Mouse (Mus musculus): Measurements from ENCODE around the gene Lonp2. TPM values are rescaled to one million over a fixed set of nuclear protein-coding genes. Genes with fewer than 3 reads are reported as not detected.

Lonp2 gene
- polyA plus RNA-seq, 1 experiment from 2014 or later = 83.4 TPM

DNA sequence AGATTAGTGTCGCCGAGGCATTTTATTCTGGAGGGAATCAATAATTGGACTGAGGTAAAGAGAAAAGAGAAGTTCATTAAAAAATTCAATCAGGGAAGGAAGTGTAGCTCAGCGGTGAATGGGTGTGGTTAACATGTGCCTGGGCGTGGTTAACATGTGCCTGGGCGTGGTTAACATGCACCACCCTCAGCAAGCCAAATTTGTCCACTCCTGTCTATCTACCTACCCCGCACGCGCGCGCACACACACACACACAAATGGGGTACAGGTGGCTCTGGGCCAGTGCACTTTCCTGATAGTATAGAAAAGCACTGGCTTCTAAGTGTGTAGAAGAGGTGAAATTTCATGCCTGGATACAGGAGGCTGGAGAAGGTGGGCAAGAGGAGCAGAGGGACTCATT is 141.3 kb downstream of the Lonp2 start:
- no peaks in the 10 kb centered on the region for H3K9me3 ChIP-seq (ENCODE audit: control insufficient read depth, low read length)
- no peaks in the 10 kb centered on the region for H3K27me3 ChIP-seq (ENCODE audit: control insufficient read depth, insufficient read depth, low read length)
- DNase-seq (ENCODE audit: low spot score) = no peak
- 89% methylated on average over 10 of the region's 10 CpGs for WGBS
- no peaks in the 10 kb centered on the region for H3K4me1 ChIP-seq (replicated peaks; ENCODE audit: control insufficient read depth, insufficient read depth, low read length)
- no peak for ATAC-seq (ENCODE audit: low FRiP score)
- H3K36me3 ChIP-seq (replicated peaks; ENCODE audit: control insufficient read depth, insufficient read depth) = no peaks in the 10 kb centered on the region
- no peak overlapping the region for H3K4me2 ChIP-seq (replicated peaks)
- H3K4me3 ChIP-seq (replicated peaks; ENCODE audit: low read length) = no peak overlapping the region
- no peak overlapping the region for H3K27ac ChIP-seq
- H3K9ac ChIP-seq = no peak overlapping the region

DNA sequence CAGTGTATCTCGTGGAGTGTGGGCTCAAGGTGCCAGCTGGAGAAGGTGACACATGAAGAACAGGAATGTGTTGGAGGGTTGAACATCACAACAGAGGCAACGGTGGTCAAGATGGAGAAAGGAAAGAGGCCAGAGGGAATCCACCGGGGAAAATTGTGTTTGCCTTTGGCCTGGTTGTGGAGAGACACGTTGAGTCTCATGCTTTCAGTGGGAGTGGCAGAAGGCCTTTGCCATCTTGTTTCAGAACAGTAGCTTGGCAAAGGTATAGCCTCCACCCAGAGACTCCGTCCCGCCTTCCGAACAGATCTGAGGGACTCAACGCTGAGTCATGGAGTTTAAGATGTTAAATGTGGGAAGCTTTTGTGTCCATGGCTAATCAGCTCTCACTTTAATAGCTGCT is 141.8 kb downstream of the Lonp2 start:
- no peak for DNase-seq (ENCODE audit: low spot score)
- no peaks in the 10 kb centered on the region for H3K4me1 ChIP-seq (replicated peaks; ENCODE audit: control insufficient read depth, insufficient read depth, low read length)
- no peaks in the 10 kb centered on the region for H3K9me3 ChIP-seq (ENCODE audit: control insufficient read depth, low read length)
- H3K4me3 ChIP-seq (replicated peaks; ENCODE audit: low read length) = no peak overlapping the region
- no peak overlapping the region for H3K9ac ChIP-seq
- 91% methylated on average over 8 of the region's 8 CpGs for WGBS
- H3K36me3 ChIP-seq (replicated peaks; ENCODE audit: control insufficient read depth, insufficient read depth) = no peaks in the 10 kb centered on the region
- no peak overlapping the region for H3K27ac ChIP-seq
- no peaks in the 10 kb centered on the region for H3K27me3 ChIP-seq (ENCODE audit: control insufficient read depth, insufficient read depth, low read length)
- ATAC-seq (ENCODE audit: low FRiP score) = no peak
- H3K4me2 ChIP-seq (replicated peaks) = no peak overlapping the region

DNA sequence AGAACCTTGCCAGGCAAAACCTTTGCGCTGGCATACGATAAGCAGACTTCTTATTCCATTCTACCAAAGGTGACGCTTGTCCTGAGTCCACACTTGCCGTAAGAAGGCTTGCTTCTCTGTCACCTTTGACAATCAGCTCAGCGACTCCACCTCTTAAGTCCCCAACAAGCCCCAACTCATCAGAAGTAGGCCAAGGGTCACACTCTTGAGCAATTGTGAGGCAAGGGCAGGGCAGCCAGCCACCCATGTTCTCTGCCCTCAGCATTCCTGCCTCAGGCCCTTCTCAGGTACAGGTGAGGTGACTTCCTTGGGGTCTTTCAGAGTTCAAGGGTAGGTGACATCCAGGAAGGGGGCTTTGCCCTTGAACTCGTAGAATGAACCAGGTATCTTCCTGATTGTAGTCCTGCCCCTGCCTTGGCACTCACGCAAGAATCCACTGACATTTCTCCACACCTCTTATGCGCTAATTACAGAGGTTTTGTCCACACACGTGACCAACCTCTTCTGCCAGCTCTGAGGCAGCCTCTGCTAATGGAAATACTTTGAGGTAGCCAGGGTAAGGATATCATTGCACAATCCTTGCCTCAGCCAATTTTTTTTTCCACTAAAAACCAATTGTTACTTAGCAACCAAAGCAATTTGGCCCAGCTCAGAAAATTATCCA is 142.8 kb downstream of the Lonp2 start:
- Histone ChIP-seq H3K4me3 (replicated peaks; ENCODE audit: low read length) (no peak overlapping the region), H3K27ac (no peak overlapping the region), H3K9ac (no peak overlapping the region), H3K4me1 (replicated peaks; ENCODE audit: control insufficient read depth, insufficient read depth, low read length) (no peaks in the 10 kb centered on the region), H3K27me3 (ENCODE audit: control insufficient read depth, insufficient read depth, low read length) (no peaks in the 10 kb centered on the region), H3K36me3 (replicated peaks; ENCODE audit: control insufficient read depth, insufficient read depth) (no peaks in the 10 kb centered on the region), H3K4me2 (replicated peaks) (no peak overlapping the region), H3K9me3 (ENCODE audit: control insufficient read depth, low read length) (no peaks in the 10 kb centered on the region)
- no peak for DNase-seq (ENCODE audit: low spot score)
- ATAC-seq (ENCODE audit: low FRiP score) = no peak
- WGBS = 87% methylated on average over 9 of the region's 9 CpGs

DNA sequence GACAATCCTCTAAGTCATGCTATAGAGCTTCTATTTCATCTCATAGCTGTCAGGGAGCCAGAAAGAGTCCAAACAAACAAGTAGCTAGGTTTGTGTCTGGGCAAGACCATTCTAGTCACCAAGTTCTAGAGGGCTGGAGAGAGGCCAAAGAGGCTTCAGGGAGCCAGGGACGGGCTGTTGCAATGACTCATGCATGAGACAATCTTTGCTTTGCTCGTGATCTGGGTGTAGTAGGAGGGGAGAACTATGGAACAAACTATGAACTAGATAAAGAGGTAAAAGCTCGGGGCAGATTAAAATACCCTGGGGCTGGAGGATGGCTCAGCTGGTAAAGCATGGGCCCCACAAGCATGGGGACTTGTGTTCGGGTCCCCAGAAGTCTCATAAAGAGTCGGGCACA is 144.7 kb downstream of the Lonp2 start:
- H3K9ac ChIP-seq = no peak overlapping the region
- 74% methylated on average over 5 of the region's 5 CpGs for WGBS
- H3K27ac ChIP-seq = no peak overlapping the region
- no peak overlapping the region for H3K4me3 ChIP-seq (replicated peaks; ENCODE audit: low read length)
- no peak for DNase-seq (ENCODE audit: low spot score)
- H3K36me3 ChIP-seq (replicated peaks; ENCODE audit: control insufficient read depth, insufficient read depth) = no peaks in the 10 kb centered on the region
- no peak overlapping the region for H3K4me2 ChIP-seq (replicated peaks)
- H3K4me1 ChIP-seq (replicated peaks; ENCODE audit: control insufficient read depth, insufficient read depth, low read length) = no peaks in the 10 kb centered on the region
- ATAC-seq (ENCODE audit: low FRiP score) = no peak
- H3K9me3 ChIP-seq (ENCODE audit: control insufficient read depth, low read length) = no peaks in the 10 kb centered on the region
- no peaks in the 10 kb centered on the region for H3K27me3 ChIP-seq (ENCODE audit: control insufficient read depth, insufficient read depth, low read length)

DNA sequence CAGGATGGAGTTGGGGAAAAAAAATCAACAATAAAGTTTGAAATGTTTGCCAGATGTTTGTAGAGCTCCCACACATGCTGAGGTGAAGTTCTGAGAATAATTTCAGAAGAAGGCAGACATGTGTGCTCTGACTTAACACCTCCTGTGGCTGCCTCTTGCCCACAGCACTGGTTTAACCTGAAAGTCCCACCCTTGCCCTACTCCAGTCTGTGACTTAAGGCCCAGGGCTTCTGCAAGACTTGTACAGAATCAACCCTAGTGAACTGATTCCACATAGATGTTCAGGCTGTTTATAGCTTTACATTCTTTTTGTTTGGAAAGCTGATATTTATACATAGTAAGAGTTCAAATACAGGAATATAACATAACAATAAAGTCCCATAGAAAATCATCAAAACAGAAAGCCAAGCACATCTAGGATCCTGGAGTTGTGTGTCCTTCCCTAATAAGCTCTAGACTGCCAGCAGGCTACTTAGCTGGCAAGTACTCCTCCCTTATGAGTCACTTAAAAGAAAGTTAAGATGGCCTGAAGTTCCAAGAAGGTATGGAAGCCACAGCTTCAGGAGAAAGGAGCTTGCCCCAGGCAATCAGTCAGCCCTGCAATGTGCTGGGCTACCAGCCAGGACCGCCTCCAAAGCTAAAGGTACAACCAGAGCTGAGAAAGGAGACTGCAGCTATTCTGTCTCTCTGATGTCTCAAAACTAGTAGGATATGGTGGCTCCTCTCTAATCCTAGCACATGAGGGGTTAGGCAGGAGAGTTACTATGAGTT is 146.3 kb downstream of the Lonp2 start:
- Histone ChIP-seq H3K27me3 (ENCODE audit: control insufficient read depth, insufficient read depth, low read length) (no peaks in the 10 kb centered on the region), H3K4me2 (replicated peaks) (no peak overlapping the region), H3K27ac (no peak overlapping the region), H3K9ac (no peak overlapping the region), H3K9me3 (ENCODE audit: control insufficient read depth, low read length) (no peaks in the 10 kb centered on the region), H3K4me1 (replicated peaks; ENCODE audit: control insufficient read depth, insufficient read depth, low read length) (no peaks in the 10 kb centered on the region), H3K4me3 (replicated peaks; ENCODE audit: low read length) (no peak overlapping the region), H3K36me3 (replicated peaks; ENCODE audit: control insufficient read depth, insufficient read depth) (no peaks in the 10 kb centered on the region)
- ATAC-seq (ENCODE audit: low FRiP score) = no peak
- WGBS = 83% methylated on average over 1 of the region's 1 CpGs
- DNase-seq (ENCODE audit: low spot score) = no peak

Small RNA genes within 50 kb of the gene (microRNA-seq; reads per million reads assigned to microRNA genes)
- gene Gm44348 = not detected

Other genes with a start within 250 kb of the Lonp2 start
- 0.21 and 0.23 TPM in 2 replicates for gene Abcc12, start 43.4 kb upstream of the Lonp2 start, polyA plus RNA-seq (2014; fragmentation: Nextera tagmentation; extraction: Ambion mirVana)
- gene Gm10638, start 121.7 kb downstream of the Lonp2 start, polyA plus RNA-seq (2014; fragmentation: Nextera tagmentation; extraction: Ambion mirVana) = 6.5 and 7.1 TPM in 2 replicates
- 80.1 and 84.6 TPM in 2 replicates for gene Siah1a, start 121.9 kb downstream of the Lonp2 start, polyA plus RNA-seq (2014; fragmentation: Nextera tagmentation; extraction: Ambion mirVana)